Mouse (Mus musculus): Measurements from ENCODE around the gene BC051019. TPM values are rescaled to one million over a fixed set of nuclear protein-coding genes. Genes with fewer than 3 reads are reported as not detected.
A peak's percentile ranks its signal among the peaks of the same experiment; 100 is the strongest.

Gene BC051019
- polyA plus RNA-seq, 1 experiment = not detected

DNA sequence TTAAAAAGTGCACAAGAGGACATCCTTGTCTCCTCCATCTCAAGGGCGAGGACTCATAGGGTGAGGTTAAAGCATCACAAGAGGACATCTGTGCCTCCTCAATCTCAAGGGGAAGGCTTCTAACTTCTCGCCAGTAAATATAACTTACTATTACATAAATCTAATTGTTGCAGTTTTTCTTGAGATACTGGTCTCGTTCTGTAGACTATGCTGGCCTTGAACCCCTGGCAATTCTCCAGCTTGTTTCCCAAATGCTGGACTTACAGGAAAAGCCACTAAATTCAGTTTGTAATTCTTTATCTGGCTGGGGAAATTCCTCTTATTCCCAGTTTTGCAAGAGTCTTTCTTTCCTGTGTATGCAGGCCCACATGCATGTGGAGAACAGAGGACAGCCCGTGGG lies 11.2 kb upstream of the BC051019 start:
- Histone ChIP-seq H3K27me3 (ENCODE audit: control insufficient read depth, insufficient read depth, low read length) (no peaks in the 10 kb centered on the region), H3K27ac (ENCODE audit: insufficient read depth, low read depth, low read length) (no peak overlapping the region), H3K4me3 (ENCODE audit: low read depth, low read length) (no peak overlapping the region), H3K36me3 (ENCODE audit: control insufficient read depth, insufficient read depth, low read length) (peaks cover 36% of the 10 kb centered on the region), H3K4me1 (ENCODE audit: control insufficient read depth, insufficient read depth, insufficient read length, low read length) (no peaks in the 10 kb centered on the region)
- TF ChIP-seq CTCF (IDR thresholded peaks at IDR 0.05; ENCODE audit: extremely low read depth, insufficient read length, insufficient replicate concordance, low read depth, low read length) (no peak), POLR2A (IDR thresholded peaks at IDR 0.05; ENCODE audit: low read depth, low read length) (no peak)
- WGBS = 72% methylated on average over 4 of the region's 4 CpGs

DNA sequence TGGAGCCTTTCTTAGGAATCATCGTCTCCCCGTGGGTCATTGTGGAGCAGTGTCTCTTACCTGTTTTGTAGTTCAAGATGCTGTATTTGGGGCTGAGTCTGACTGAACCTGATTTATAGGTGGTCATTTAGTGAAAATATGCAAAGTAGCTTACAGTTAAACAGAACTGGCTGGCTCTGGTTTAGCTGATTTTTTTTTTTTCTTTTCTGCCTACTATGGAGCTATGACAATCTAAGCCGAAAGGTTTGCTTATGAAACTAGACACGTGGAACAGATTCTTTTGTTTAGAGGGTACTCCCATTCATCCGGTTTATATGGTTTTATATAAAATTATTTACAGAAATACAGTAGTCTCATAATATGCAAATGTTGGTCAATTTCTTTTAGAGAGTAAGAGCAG lies 8.0 kb upstream of the BC051019 start, which contains the start of gene Ascl3:
Gene Ascl3 (minus strand): TSS at position 101 of the 400 bp plus-strand sequence.
- WGBS = 88% methylated on average over 5 of the region's 5 CpGs
- no peak for TF ChIP-seq POLR2A (IDR thresholded peaks at IDR 0.05; ENCODE audit: low read depth, low read length)
- no peak for TF ChIP-seq CTCF (IDR thresholded peaks at IDR 0.05; ENCODE audit: extremely low read depth, insufficient read length, insufficient replicate concordance, low read depth, low read length)
- no peaks in the 10 kb centered on the region for H3K27me3 ChIP-seq (ENCODE audit: control insufficient read depth, insufficient read depth, low read length)
- no peak within 1 kb of the TSS for H3K4me3 ChIP-seq (ENCODE audit: low read depth, low read length)
- no peaks in the 10 kb centered on the region; the same call in 1 of the 2 replicates for H3K4me1 ChIP-seq (ENCODE audit: control insufficient read depth, insufficient read depth, insufficient read length, low read length)
- no peak within 1 kb of the TSS for H3K27ac ChIP-seq (ENCODE audit: insufficient read depth, low read depth, low read length)
- H3K36me3 ChIP-seq (ENCODE audit: control insufficient read depth, insufficient read depth, low read length) = peaks cover 17% of the 10 kb centered on the region

DNA sequence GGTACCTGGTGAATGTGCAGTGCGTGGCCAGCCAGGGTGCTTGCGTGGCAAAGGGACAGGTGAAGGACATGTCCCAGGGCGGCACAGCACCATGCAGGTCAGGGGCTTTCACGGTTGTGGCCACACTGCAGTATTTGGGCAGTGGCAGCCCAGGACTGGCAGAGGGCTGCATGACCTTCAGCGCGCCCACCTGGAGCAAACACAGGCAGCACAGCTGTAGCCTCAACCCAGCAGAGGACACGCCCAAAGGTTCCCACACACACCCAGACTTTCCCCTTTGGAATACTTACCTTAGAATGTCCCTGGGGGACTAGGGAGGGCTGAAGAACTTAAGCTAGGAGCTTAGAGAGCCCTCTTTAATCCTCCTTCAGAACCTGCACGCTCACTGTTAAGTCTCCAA lies 536 bp downstream of the BC051019 start:
- peaks cover 2% of the 10 kb centered on the region; the same call in 1 of the 2 replicates for H3K4me1 ChIP-seq (ENCODE audit: control insufficient read depth, insufficient read depth, insufficient read length, low read length)
- 81% methylated on average over 8 of the region's 8 CpGs for WGBS
- TF ChIP-seq CTCF (IDR thresholded peaks at IDR 0.05; ENCODE audit: extremely low read depth, insufficient read length, insufficient replicate concordance, low read depth, low read length) (no peak), POLR2A (IDR thresholded peaks at IDR 0.05; ENCODE audit: low read depth, low read length) (no peak)
- H3K36me3 ChIP-seq (ENCODE audit: control insufficient read depth, insufficient read depth, low read length) = no peaks in the 10 kb centered on the region
- no peak overlapping the region for H3K27ac ChIP-seq (ENCODE audit: insufficient read depth, low read depth, low read length)
- H3K4me3 ChIP-seq (ENCODE audit: low read depth, low read length) = no peak overlapping the region
- H3K27me3 ChIP-seq (ENCODE audit: control insufficient read depth, insufficient read depth, low read length) = no peaks in the 10 kb centered on the region

DNA sequence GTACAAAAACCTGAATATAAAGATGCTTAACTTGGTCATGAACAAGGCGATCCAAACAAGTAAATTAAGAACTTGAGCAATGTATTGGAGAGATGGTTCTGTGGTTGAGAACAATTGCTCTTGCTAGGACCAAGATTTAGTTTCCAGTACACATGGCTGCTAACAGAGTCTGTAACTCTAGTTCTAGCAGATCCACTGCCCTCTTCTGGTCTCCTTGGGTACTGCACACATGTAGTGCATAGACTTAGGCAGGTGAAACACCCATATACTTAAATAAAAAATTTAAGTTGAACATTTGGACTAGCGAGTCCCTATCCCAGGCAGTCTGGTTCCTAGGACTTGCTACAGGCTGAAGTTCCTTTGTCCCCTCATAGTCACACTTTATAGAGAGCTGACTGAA lies 1.0 kb downstream of the BC051019 start:
- Histone ChIP-seq H3K4me1 (ENCODE audit: control insufficient read depth, insufficient read depth, insufficient read length, low read length) (peaks cover 2% of the 10 kb centered on the region; the same call in 1 of the 2 replicates), H3K4me3 (ENCODE audit: low read depth, low read length) (no peak overlapping the region), H3K27ac (ENCODE audit: insufficient read depth, low read depth, low read length) (no peak overlapping the region), H3K27me3 (ENCODE audit: control insufficient read depth, insufficient read depth, low read length) (no peaks in the 10 kb centered on the region), H3K36me3 (ENCODE audit: control insufficient read depth, insufficient read depth, low read length) (no peaks in the 10 kb centered on the region)
- WGBS = 97% methylated on average over 2 of the region's 2 CpGs
- TF ChIP-seq POLR2A (IDR thresholded peaks at IDR 0.05; ENCODE audit: low read depth, low read length) (no peak), CTCF (IDR thresholded peaks at IDR 0.05; ENCODE audit: extremely low read depth, insufficient read length, insufficient replicate concordance, low read depth, low read length) (no peak)

DNA sequence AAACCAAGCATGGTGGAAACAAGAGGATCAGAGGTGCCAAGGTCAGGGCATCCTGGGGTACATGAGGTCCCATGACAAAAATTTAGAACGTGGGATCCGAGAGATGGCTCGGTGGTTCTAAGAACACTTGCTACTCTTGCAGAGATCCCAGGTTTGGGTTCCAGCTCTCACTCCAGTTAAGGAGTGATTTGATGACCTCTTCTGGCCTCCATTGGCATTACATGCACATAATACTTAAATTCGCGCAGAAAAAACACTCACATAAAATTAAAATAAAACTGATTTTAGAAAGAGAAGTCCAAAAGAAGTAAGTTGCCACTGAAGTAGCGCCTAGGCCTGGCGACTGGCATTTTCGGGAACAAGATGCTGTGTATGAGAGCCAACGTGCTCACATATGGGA lies 4.4 kb downstream of the BC051019 start:
- Histone ChIP-seq H3K36me3 (ENCODE audit: control insufficient read depth, insufficient read depth, low read length) (no peaks in the 10 kb centered on the region), H3K4me1 (ENCODE audit: control insufficient read depth, insufficient read depth, insufficient read length, low read length) (0 out of 2 replicates have a peak, but pooled peaks cover 2% of the 10 kb centered on the region), H3K27me3 (ENCODE audit: control insufficient read depth, insufficient read depth, low read length) (no peaks in the 10 kb centered on the region), H3K4me3 (ENCODE audit: low read depth, low read length) (no peak overlapping the region), H3K27ac (ENCODE audit: insufficient read depth, low read depth, low read length) (no peak overlapping the region)
- no peak for TF ChIP-seq POLR2A (IDR thresholded peaks at IDR 0.05; ENCODE audit: low read depth, low read length)
- TF ChIP-seq CTCF (IDR thresholded peaks at IDR 0.05; ENCODE audit: extremely low read depth, insufficient read length, insufficient replicate concordance, low read depth, low read length) = peak; percentile 17; the same call in 1 of the 2 replicates
- 66% methylated on average over 9 of the region's 9 CpGs for WGBS

DNA sequence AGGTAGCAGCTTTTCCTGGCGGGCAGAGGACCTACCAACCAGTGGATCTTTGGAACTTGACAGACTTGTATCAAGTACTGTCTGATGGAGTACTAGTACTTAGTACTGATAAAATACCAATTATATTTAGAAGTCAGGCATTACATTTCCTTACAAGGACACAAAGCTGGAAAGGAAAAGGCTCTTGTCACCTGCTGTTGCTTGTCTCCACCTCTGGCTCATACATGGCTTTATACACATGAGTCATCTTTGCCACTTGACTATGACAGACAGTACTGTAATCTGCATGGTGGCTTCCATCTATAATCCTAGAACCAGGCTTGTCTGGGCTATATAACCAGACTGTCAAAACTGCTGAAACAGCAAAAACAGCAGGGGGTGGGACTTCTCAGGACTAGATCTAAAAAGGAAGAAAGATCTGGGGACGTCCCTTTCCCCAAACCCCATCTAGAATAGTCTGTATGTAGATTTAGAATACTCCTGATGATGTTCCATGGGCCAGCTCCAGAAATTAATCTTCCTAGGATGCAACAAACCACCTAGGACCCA lies 10.1 kb downstream of the BC051019 start:
- no peak for TF ChIP-seq CTCF (IDR thresholded peaks at IDR 0.05; ENCODE audit: extremely low read depth, insufficient read length, insufficient replicate concordance, low read depth, low read length)
- TF ChIP-seq POLR2A (IDR thresholded peaks at IDR 0.05; ENCODE audit: low read depth, low read length) = no peak
- H3K27ac ChIP-seq (ENCODE audit: insufficient read depth, low read depth, low read length) = no peak overlapping the region
- no peaks in the 10 kb centered on the region for H3K27me3 ChIP-seq (ENCODE audit: control insufficient read depth, insufficient read depth, low read length)
- no peaks in the 10 kb centered on the region for H3K4me1 ChIP-seq (ENCODE audit: control insufficient read depth, insufficient read depth, insufficient read length, low read length)
- WGBS = 89% methylated on average over 2 of the region's 2 CpGs
- H3K4me3 ChIP-seq (ENCODE audit: low read depth, low read length) = no peak overlapping the region
- peaks cover 14% of the 10 kb centered on the region for H3K36me3 ChIP-seq (ENCODE audit: control insufficient read depth, insufficient read depth, low read length)

DNA sequence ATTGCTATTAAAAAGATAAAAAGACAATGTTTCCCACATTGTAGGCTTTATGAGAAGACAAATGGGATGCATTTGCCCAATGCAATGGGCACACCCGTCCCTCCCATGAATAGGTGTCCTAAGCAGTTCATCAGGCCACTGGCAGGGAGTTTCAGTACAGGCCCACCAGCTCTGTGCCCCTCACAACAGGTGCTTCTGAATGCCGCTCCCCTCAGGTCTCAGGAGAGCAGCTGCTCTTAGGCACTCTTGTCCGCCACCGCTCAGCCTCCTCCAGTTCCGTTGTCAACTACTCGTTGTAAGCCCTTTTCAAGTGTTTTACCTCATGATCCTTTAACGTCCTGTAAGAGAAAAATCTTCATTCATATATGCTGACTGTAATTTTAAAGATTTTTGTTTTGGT lies 11.5 kb downstream of the BC051019 start:
- TF ChIP-seq CTCF (IDR thresholded peaks at IDR 0.05; ENCODE audit: extremely low read depth, insufficient read length, insufficient replicate concordance, low read depth, low read length) (no peak), POLR2A (IDR thresholded peaks at IDR 0.05; ENCODE audit: low read depth, low read length) (no peak)
- Histone ChIP-seq H3K4me3 (ENCODE audit: low read depth, low read length) (no peak overlapping the region), H3K4me1 (ENCODE audit: control insufficient read depth, insufficient read depth, insufficient read length, low read length) (no peaks in the 10 kb centered on the region), H3K27me3 (ENCODE audit: control insufficient read depth, insufficient read depth, low read length) (no peaks in the 10 kb centered on the region), H3K27ac (ENCODE audit: insufficient read depth, low read depth, low read length) (no peak overlapping the region), H3K36me3 (ENCODE audit: control insufficient read depth, insufficient read depth, low read length) (peaks cover 17% of the 10 kb centered on the region)
- WGBS = 94% methylated on average over 7 of the region's 7 CpGs
